Comparison of ENCODE assay signal across 19 mouse cellular contexts in genomic region chr12:17174134-17174893, GRCm38 (mm10). TPM values are rescaled to one million over a fixed set of nuclear protein-coding genes. Genes with fewer than 3 reads are reported as not detected.
DNase-seq lines count a peak whose midpoint lies in the region; TF ChIP-seq lines count a peak whose summit lies in the region.
"Had no signal": no experiment of that assay in that cellular context is flagged by ENCODE, and none has a peak within 500 bp of the region (broad histone marks: within the 10 kb centered on the region; RNA-seq: fewer than 3 reads in every experiment).

No protein-coding gene starts in this region.

- TF ChIP-seq POLR2A in myocyte (IDR thresholded peaks at IDR 0.05; ENCODE audit: insufficient read length, low read depth), result no peak

- peak; percentile 42 to 59 for DNase-seq in gastrocnemius, adult 8-10 months (ENCODE audit: low spot score in 2 of 2)
- no peak for DNase-seq in gastrocnemius, postnatal 4 days (ENCODE audit: low spot score in 2 of 2)
- DNase-seq in left cerebral cortex, adult 2 months (ENCODE audit: extremely low spot score in 1 of 2, low spot score in 2 of 2), result no peak
- DNase-seq in left cerebral cortex, postnatal 10 days (ENCODE audit: extremely low spot score in 1 of 2, low spot score in 2 of 2), result no peak
- peak; percentile 82 for DNase-seq in brain, adult 2 months (ENCODE audit: low read depth, low spot score)
- DNase-seq in thymus, postnatal 36 days, result no peak
- DNase-seq: adrenal gland, postnatal 25 days; cerebellum, adult 2 months; lung, postnatal 14 days; thymus, adult 2 months had no signal

- no peaks in the 10 kb centered on the region for H3K79me2 ChIP-seq in myocyte (ENCODE audit: control insufficient read depth, insufficient read depth)

- H3K27ac ChIP-seq in left cerebral cortex, adult 2 months, result peak overlapping the region; percentile 96
- H3K27ac ChIP-seq: intestine, embryonic 15.5 days; kidney, embryonic 15.5 days; limb, embryonic 15.5 days; stomach, embryonic 15.5 days had no signal

- H3K4me3 ChIP-seq in left cerebral cortex, adult 2 months, result peak overlapping the region; percentile 74
- no peak overlapping the region for H3K4me3 ChIP-seq in myocyte
- H3K4me3 ChIP-seq: erythroblast, embryonic 14.5 days; stomach, embryonic 15.5 days had no signal

- H3ac ChIP-seq in myocyte (ENCODE audit: control insufficient read depth, insufficient read length), result no peak overlapping the region

- intact Hi-C loops in left cerebral cortex, adult 2 months (cut with DNase I), result loop anchor here (2.0 to 5.0 kb wide), 3 partner anchors 56 to 87 kb away; no protein-coding TSS in a partner anchor
- intact Hi-C loops in left cerebral cortex, postnatal 10 days (cut with DNase I), result loop anchor here (10.0 kb wide), 1 partner anchor 110 kb away; no protein-coding TSS in a partner anchor

- H3K27me3 ChIP-seq in myocyte (ENCODE audit: control insufficient read depth, insufficient read depth, insufficient read length), result no peaks in the 10 kb centered on the region
- H3K27me3 ChIP-seq: Patski had no signal

- H3K4me2 ChIP-seq in myocyte (ENCODE audit: low read depth), result peak overlapping the region; percentile 42
- H3K4me2 ChIP-seq: stomach, embryonic 15.5 days had no signal

- H3K36me3 ChIP-seq in myocyte (ENCODE audit: control insufficient read depth, insufficient read depth), result no peaks in the 10 kb centered on the region
- H3K36me3 ChIP-seq: heart, embryonic 12.5 days; intestine, embryonic 15.5 days; kidney, embryonic 15.5 days; limb, embryonic 15.5 days; stomach, embryonic 15.5 days had no signal

- TF ChIP-seq CTCF in left cerebral cortex, adult 2 months (IDR thresholded peaks at IDR 0.05), result no peak

TF ChIP-seq in myocyte, 11 proteins besides CTCF, POLR2A, EP300 and RAD21:
- TF ChIP-seq REST (IDR thresholded peaks at IDR 0.05; ENCODE audit: insufficient read depth, insufficient read length) (no peak), MYOD1 (IDR thresholded peaks at IDR 0.05; ENCODE audit: control insufficient read depth in 1 of 3, insufficient read length in 2 of 3, low read depth in 2 of 3) (peak in 1 of 3 experiments; percentile 14)

RNA-seq across cellular contexts. Expression of gene Kcnf1, which starts 2.4 kb away (rescaled TPM):
- 10 to 100 TPM in 1 of 4 experiments, 1 to 10 TPM in 3; 1.1 to 11.7 (median 2.7) TPM for total RNA-seq in gastrocnemius, adult 8-10 months (2022)
- total RNA-seq in gastrocnemius, postnatal 4 days (2021), result 1 to 10 TPM; 5.1 to 5.8 TPM
- 100 to 1,000 TPM; 115 to 117 TPM for total RNA-seq in left cerebral cortex, adult 2 months (2021)
- 100 to 1,000 TPM in 1 of 2 experiments, 10 to 100 TPM in 1; 93.6 to 105 TPM for total RNA-seq in left cerebral cortex, postnatal 10 days (2021)
- polyA plus RNA-seq in myocyte (2012; fragmentation: generic; extraction: Trizol), result 1.7 TPM
- total RNA-seq: heart, postnatal 25 days had no signal
- polyA plus RNA-seq: erythroblast, embryonic 14.5 days had no signal

Comparison
In these comparisons a context has a peak if more than half of its experiments do, and no peak if none do; other contexts are left out.
1. DNase-seq: peak in gastrocnemius, adult 8-10 months (2 of 2) and brain, adult 2 months (single experiment); none in gastrocnemius, postnatal 4 days (0 of 2), left cerebral cortex, adult 2 months (0 of 2), left cerebral cortex, postnatal 10 days (0 of 2) and thymus, postnatal 36 days (0 of 2).
2. RNA of gene Kcnf1, which starts 2.4 kb away (total RNA-seq): 115 to 117 TPM in left cerebral cortex, adult 2 months and 93.6 to 105 TPM in left cerebral cortex, postnatal 10 days; 5.1 to 5.8 TPM in gastrocnemius, postnatal 4 days and 1.1 to 11.7 TPM in gastrocnemius, adult 8-10 months; every median in the first group is over 4 times any median in the second.